Mouse (Mus musculus) MEL (cell line): ENCODE results near the gene Ccdc185. TPM values are rescaled to one million over a fixed set of nuclear protein-coding genes. Genes with fewer than 3 reads are reported as not detected.

Experiments
- DNase-seq: peaks from one replicate; pipeline ENCODE4 v3.0.0; 2011; ENCODE audit warnings: low read depth, low spot score
- H3K27ac ChIP-seq: 2 replicates; pipeline ENCODE4 v1.5.1; 2012; ENCODE audit warnings: low read depth, mild to moderate bottlenecking, control low read depth, low read length, moderate library complexity; ENCODE audit not compliant: control insufficient read depth
- H3K27me3 ChIP-seq, 2 experiments: fragments of 150-350 bp in 1 of 2; sonication (generic) in 1 of 2; 2 replicates each; pipeline ENCODE4 v1.6.1; 2012; ENCODE audit warnings: low read length in 2 of 2, mild to moderate bottlenecking in 2 of 2, improper control_type of control experiment in 1 of 2, moderate library complexity in 1 of 2; ENCODE audit not compliant: insufficient read depth in 2 of 2, control insufficient read depth in 1 of 2
- H3K36me3 ChIP-seq, 2 experiments: 2 replicates each; pipeline ENCODE4 v1.6.1; 2012 to 2014; ENCODE audit warnings: low read length in 2 of 2, improper control_type of control experiment in 1 of 2, inconsistent platforms in 1 of 2, mild to moderate bottlenecking in 1 of 2; ENCODE audit not compliant: insufficient read depth in 2 of 2, control insufficient read depth in 1 of 2
- H3K4me1 ChIP-seq, 2 experiments: fragments of 150-350 bp in 1 of 2; sonication (generic) in 1 of 2; 2 replicates each; pipeline ENCODE4 v1.6.1; 2012; ENCODE audit warnings: low read length in 2 of 2, improper control_type of control experiment in 1 of 2, mild to moderate bottlenecking in 1 of 2; ENCODE audit not compliant: insufficient read depth in 2 of 2, control insufficient read depth in 1 of 2
- H3K4me3 ChIP-seq, 2 experiments: fragments of 150-350 bp in 1 of 2; sonication (generic) in 1 of 2; 2 replicates each; pipeline ENCODE4 v1.5.1; 2012; ENCODE audit warnings: low read depth in 2 of 2, low read length in 2 of 2, mild to moderate bottlenecking in 2 of 2, moderate library complexity in 2 of 2, control low read depth in 1 of 2, improper control_type of control experiment in 1 of 2; ENCODE audit not compliant: control insufficient read depth in 1 of 2, insufficient read depth in 1 of 2
- H3K79me2 ChIP-seq: 2 replicates; pipeline ENCODE4 v1.6.1; 2012; ENCODE audit warnings: mild to moderate bottlenecking, low read length, moderate library complexity; ENCODE audit not compliant: control insufficient read depth, poor library complexity, insufficient read depth
- H3K9ac ChIP-seq: 2 replicates; pipeline ENCODE4 v1.6.1; 2012; ENCODE audit warnings: low read depth, mild to moderate bottlenecking, control low read depth, low read length, moderate library complexity; ENCODE audit not compliant: control insufficient read depth, poor library complexity, severe bottlenecking
- H3K9me3 ChIP-seq: fragments of 150-350 bp; sonication (generic); replicated peaks from 2 replicates; pipeline ENCODE4 v1.6.1; 2012; ENCODE audit warnings: mild to moderate bottlenecking, low read length, improper control_type of control experiment, moderate library complexity; ENCODE audit not compliant: insufficient read depth
- BHLHE40 ChIP-seq: IDR thresholded peaks from 2 replicates; pipeline ENCODE4 v1.6.1; 2012; ENCODE audit warnings: low read depth, mild to moderate bottlenecking, inconsistent platforms, low read length, improper control_type of control experiment, borderline replicate concordance
- CHD2 ChIP-seq: IDR thresholded peaks from 2 replicates; pipeline ENCODE4 v1.6.1; 2011; ENCODE audit warnings: low read length, improper control_type of control experiment
- CTCF ChIP-seq, 3 experiments: IDR thresholded peaks in 2 of 3; conservative IDR thresholded peaks in 1 of 3; 2 replicates each; pipeline ENCODE4 v1.5.1; 2011 to 2012; ENCODE audit warnings: low read length in 3 of 3, low read depth in 2 of 3, mild to moderate bottlenecking in 2 of 3, improper control_type of control experiment in 1 of 3, inconsistent platforms in 1 of 3, mixed read lengths in 1 of 3, moderate library complexity in 1 of 3; ENCODE audit not compliant: control insufficient read depth in 1 of 3, insufficient read depth in 1 of 3, poor library complexity in 1 of 3, severe bottlenecking in 1 of 3
- ELF1 ChIP-seq: IDR thresholded peaks from 2 replicates; pipeline ENCODE4 v1.6.1; 2014; ENCODE audit warnings: low read depth, mild to moderate bottlenecking, inconsistent platforms, low read length, improper control_type of control experiment, moderate library complexity
- MAZ ChIP-seq: IDR thresholded peaks from 2 replicates; pipeline ENCODE4 v1.6.1; 2012; ENCODE audit warnings: low read depth, mild to moderate bottlenecking, inconsistent platforms, low read length, improper control_type of control experiment
- MEF2A ChIP-seq: IDR thresholded peaks from 2 replicates; pipeline ENCODE4 v1.6.1; 2014; ENCODE audit warnings: low read depth, mild to moderate bottlenecking, inconsistent platforms, low read length, improper control_type of control experiment; ENCODE audit not compliant: poor library complexity, insufficient replicate concordance, severe bottlenecking; ENCODE audit errors: extremely low read depth
- MXI1 ChIP-seq: IDR thresholded peaks from 2 replicates; pipeline ENCODE4 v1.6.1; 2011; ENCODE audit warnings: mild to moderate bottlenecking, low read depth, low read length, improper control_type of control experiment
- NELFE ChIP-seq: IDR thresholded peaks from 2 replicates; pipeline ENCODE4 v1.6.1; 2011; ENCODE audit warnings: low read depth, low read length, improper control_type of control experiment
- SIN3A ChIP-seq: IDR thresholded peaks from 2 replicates; pipeline ENCODE4 v1.6.1; 2012; ENCODE audit warnings: low read length, improper control_type of control experiment, inconsistent platforms
- TAL1 ChIP-seq: IDR thresholded peaks from 2 replicates; pipeline ENCODE4 v1.6.1; 2012; ENCODE audit warnings: mild to moderate bottlenecking, inconsistent platforms, low read length, moderate library complexity, mixed read lengths
- TBP ChIP-seq: IDR thresholded peaks from 2 replicates; pipeline ENCODE4 v1.8.0; 2011; ENCODE audit warnings: low read depth, low read length, improper control_type of control experiment
- TCF12 ChIP-seq: IDR thresholded peaks from 2 replicates; pipeline ENCODE4 v1.6.1; 2014; ENCODE audit warnings: low read depth, mild to moderate bottlenecking, inconsistent platforms, low read length, improper control_type of control experiment, moderate library complexity
- ZMIZ1 ChIP-seq: IDR thresholded peaks from 2 replicates; pipeline ENCODE4 v1.6.1; 2012; ENCODE audit warnings: low read depth, mild to moderate bottlenecking, inconsistent platforms, low read length, improper control_type of control experiment, moderate library complexity
- ZNF384 ChIP-seq: IDR thresholded peaks from 2 replicates; pipeline ENCODE4 v1.6.1; 2012; ENCODE audit warnings: low read depth, mild to moderate bottlenecking, inconsistent platforms, low read length, improper control_type of control experiment
- polyA plus RNA-seq, 2 experiments: library from polyadenylated mRNA; stranded (reverse) in 1 of 2; unstranded in 1 of 2; fragments of >175 nt in 1 of 2; fragments of >200 nt in 1 of 2; gene quantifications; 2 replicates each; pipeline versions ENCODE4 v1.2.1 to v1.2.4; 2012; ENCODE audit warnings: low replicate concordance in 2 of 2, low read depth in 1 of 2; ENCODE audit not compliant: insufficient read length in 2 of 2, insufficient read depth in 1 of 2, missing spikeins in 1 of 2
- total RNA-seq: library from RNA; depleted of rRNA; stranded (reverse); fragments of 300-350 nt; gene quantifications from 2 replicates; pipeline ENCODE4 v1.2.3, GENCODE M21; 2012

The Ccdc185 gene
- total and polyA plus RNA-seq, 3 experiments, result not detected

GRCm38 (mm10) chr1:182794628-182795027, 45.6 kb upstream of the Ccdc185 start:
- Histone ChIP-seq H3K4me3 (no peak overlapping the region), H3K9ac (no peak overlapping the region), H3K4me1 (no peaks in the 10 kb centered on the region), H3K27me3 (no peaks in the 10 kb centered on the region), H3K79me2 (no peaks in the 10 kb centered on the region), H3K27ac (no peak overlapping the region), H3K36me3 (no peaks in the 10 kb centered on the region), H3K9me3 (no peaks in the 10 kb centered on the region)
- DNase-seq, result no peak
- no peak for TF ChIP-seq NELFE

- Histone ChIP-seq H3K27ac (no peak overlapping the region), H3K79me2 (no peaks in the 10 kb centered on the region), H3K4me3 (no peak overlapping the region), H3K36me3 (no peaks in the 10 kb centered on the region), H3K9me3 (no peaks in the 10 kb centered on the region), H3K9ac (no peak overlapping the region), H3K27me3 (no peaks in the 10 kb centered on the region), H3K4me1 (no peaks in the 10 kb centered on the region)
- TF ChIP-seq NELFE (no peak), CTCF (IDR thresholded peaks at IDR 0.05 in 2 of 3, conservative IDR thresholded peaks at IDR 0.05 in 1 of 3; ENCODE audit: control insufficient read depth in 1 of 3, insufficient read depth in 1 of 3, low read depth in 2 of 3, low read length in 3 of 3, poor library complexity in 1 of 3, severe bottlenecking in 1 of 3) (no peak), SIN3A (no peak), MEF2A (no peak)
- no peak for DNase-seq
Measured at GRCm38 (mm10) chr1:182794221-182794620, 45.2 kb upstream of the Ccdc185 start.

GRCm38 (mm10) chr1:182792521-182793071, 43.6 kb upstream of the Ccdc185 start:
- Histone ChIP-seq H3K4me3 (no peak overlapping the region), H3K79me2 (no peaks in the 10 kb centered on the region), H3K27me3 (no peaks in the 10 kb centered on the region), H3K9me3 (no peaks in the 10 kb centered on the region), H3K4me1 (no peaks in the 10 kb centered on the region), H3K27ac (no peak overlapping the region), H3K9ac (no peak overlapping the region), H3K36me3 (no peaks in the 10 kb centered on the region)
- TF ChIP-seq ELF1 (no peak), MAZ (no peak), ZMIZ1 (no peak), TBP (no peak), MXI1 (no peak), TAL1 (no peak), MEF2A (no peak), BHLHE40 (no peak), CHD2 (no peak), ZNF384 (no peak), TCF12 (no peak)
- no peak for DNase-seq
